ENCODE assay signal across 8 mouse cellular contexts in the genomic region with DNA sequence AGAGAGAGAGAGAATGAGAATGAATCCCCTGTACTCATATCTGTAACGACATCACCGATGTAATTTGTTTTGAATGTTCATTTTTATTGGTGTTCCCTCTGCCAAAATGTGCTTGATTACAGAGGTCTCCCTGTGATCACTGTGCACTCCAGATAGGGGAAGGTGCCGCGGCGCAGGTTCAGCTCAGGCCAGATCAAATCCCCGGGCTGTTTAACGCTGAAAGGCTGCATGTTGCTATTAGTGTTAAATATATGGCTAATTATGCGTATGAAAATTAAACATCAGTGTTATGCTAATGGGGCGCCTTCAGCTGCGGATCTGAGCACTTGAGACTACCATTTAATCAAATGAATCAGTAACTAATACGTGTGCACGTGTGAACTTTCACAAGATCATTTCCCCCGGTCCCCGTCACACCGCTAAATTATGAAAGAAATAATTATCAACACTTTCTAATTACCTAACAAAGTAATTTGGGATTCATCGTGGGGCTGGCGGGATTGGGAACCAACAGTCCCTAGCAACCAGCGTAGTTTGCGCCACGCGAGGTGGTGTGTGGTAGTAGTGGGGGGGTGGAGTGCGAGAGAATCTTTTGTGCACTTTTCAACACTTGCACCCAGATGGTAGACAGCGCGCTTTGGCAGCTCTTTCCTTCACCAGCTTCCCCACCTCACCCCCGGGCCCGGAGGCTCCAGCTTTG. TPM values are rescaled to one million over a fixed set of nuclear protein-coding genes. Genes with fewer than 3 reads are reported as not detected.
DNase-seq lines count a peak whose midpoint lies in the region; ATAC-seq and TF ChIP-seq lines count a peak whose summit lies in the region.

Dlx1 (plus strand) TSS at position 100 of the 700 bp plus-strand sequence.

- peak; percentile 44 to 48 for DNase-seq in cerebellum, postnatal 10 days
- no peak for DNase-seq in cerebellum, adult 11-12 months
- DNase-seq in right cerebral cortex, postnatal 10 days (ENCODE audit: low spot score in 2 of 2) = peak; percentile 61 to 70
- DNase-seq in right cerebral cortex, postnatal 25 days = no peak
- no peak for DNase-seq in cerebellum, adult 8-10 months
- DNase-seq in natural killer cell, adult 2 months (ENCODE audit: low spot score in 2 of 2) = no peak

- H3K27ac ChIP-seq in intestine, postnatal 0 days (ENCODE audit: low read depth, low read length) = no peak within 1 kb of the TSS
- H3K27ac ChIP-seq in midbrain, embryonic 15.5 days = peak within 1 kb of the TSS; percentile 54

- H3K4me1 ChIP-seq in intestine, postnatal 0 days (replicated peaks; ENCODE audit: control insufficient read depth, insufficient read depth, low read length) = peaks cover 4% of the 10 kb centered on the region; the same call in 1 of the 2 replicates
- peaks cover 18% of the 10 kb centered on the region for H3K4me1 ChIP-seq in midbrain, embryonic 15.5 days

- peaks cover 98% of the 10 kb centered on the region for H3K27me3 ChIP-seq in intestine, postnatal 0 days (replicated peaks; ENCODE audit: control insufficient read depth, insufficient read depth, low read length)
- H3K27me3 ChIP-seq in midbrain, embryonic 15.5 days (replicated peaks) = peaks cover 87% of the 10 kb centered on the region

- 3% methylated on average over 26 of the region's 26 CpGs for WGBS in intestine, postnatal 0 days
- WGBS in midbrain, embryonic 15.5 days = under 1% methylated on average over 26 of the region's 26 CpGs

- no peak for TF ChIP-seq CTCF in intestine, postnatal 0 days (IDR thresholded peaks at IDR 0.05; ENCODE audit: low read depth)

- H3K9ac ChIP-seq in intestine, postnatal 0 days (ENCODE audit: low read depth, low read length) = no peak within 1 kb of the TSS
- H3K9ac ChIP-seq in midbrain, embryonic 15.5 days = no peak within 1 kb of the TSS

- H3K4me2 ChIP-seq in intestine, postnatal 0 days (replicated peaks; ENCODE audit: low read depth) = peak within 1 kb of the TSS; percentile 88
- peak within 1 kb of the TSS; percentile 48 for H3K4me2 ChIP-seq in midbrain, embryonic 15.5 days

- H3K36me3 ChIP-seq in intestine, postnatal 0 days (ENCODE audit: control insufficient read depth, insufficient read depth) = no peaks in the 10 kb centered on the region
- H3K36me3 ChIP-seq in midbrain, embryonic 15.5 days (replicated peaks) = no peaks in the 10 kb centered on the region

- ATAC-seq in intestine, postnatal 0 days = no peak
- ATAC-seq in midbrain, embryonic 15.5 days (replicated peaks) = no peak

- no peaks in the 10 kb centered on the region for H3K9me3 ChIP-seq in intestine, postnatal 0 days (ENCODE audit: control insufficient read depth)
- no peaks in the 10 kb centered on the region for H3K9me3 ChIP-seq in midbrain, embryonic 15.5 days

- peak within 1 kb of the TSS; percentile 50 for H3K4me3 ChIP-seq in intestine, postnatal 0 days (ENCODE audit: low read depth, low read length)
- peak within 1 kb of the TSS; percentile 32 for H3K4me3 ChIP-seq in midbrain, embryonic 15.5 days

RNA-seq across cellular contexts. Expression of gene Dlx1, which starts in this region (rescaled TPM):
- 1.5 and 1.8 TPM in 2 replicates for polyA plus RNA-seq in intestine, postnatal 0 days (2015; fragmentation: Nextera tagmentation; extraction: Ambion mirVana)
- polyA plus RNA-seq in midbrain, embryonic 15.5 days (2015; fragmentation: Nextera tagmentation; extraction: Ambion mirVana) = 44.3 and 55.9 TPM in 2 replicates

Comparison
In these comparisons a context has a peak if more than half of its experiments do, and no peak if none do; other contexts are left out.
1. RNA of gene Dlx1 (polyA plus RNA-seq): 44.3 to 55.9 TPM in midbrain, embryonic 15.5 days; 1.5 to 1.8 TPM in intestine, postnatal 0 days; every median in the first group is over 10 times any median in the second.
2. DNase-seq: peak in cerebellum, postnatal 10 days (2 of 2) and right cerebral cortex, postnatal 10 days (2 of 2); none in cerebellum, adult 11-12 months (single experiment), right cerebral cortex, postnatal 25 days (single experiment), cerebellum, adult 8-10 months (single experiment) and natural killer cell, adult 2 months (0 of 2).